Mouse (Mus musculus) kidney, embryonic 14.5 days (tissue): ENCODE measurements around the gene Lta. TPM values are rescaled to one million over a fixed set of nuclear protein-coding genes. Genes with fewer than 3 reads are reported as not detected.

Source experiments
- ATAC-seq: fragments of 200-750 bp; cut with Nextera tagmentation; 2 replicates; pipeline ENCODE4 v1.8.0; 2017; ENCODE audit warnings: moderate number of reproducible peaks, mild to moderate bottlenecking, moderate TSS enrichment, moderate library complexity; ENCODE audit not compliant: low FRiP score, low TSS enrichment
- H3K27ac ChIP-seq: fragments of 300-500 bp; sonication (generic); 2 replicates; pipeline ENCODE4 v1.5.1; 2014; ENCODE audit warnings: low read depth, mild to moderate bottlenecking, low read length, moderate library complexity, mixed read lengths
- H3K27me3 ChIP-seq: fragments of 300-500 bp; sonication (generic); 2 replicates; pipeline ENCODE4 v1.6.1; 2014; ENCODE audit warnings: mild to moderate bottlenecking, low read length; ENCODE audit not compliant: control insufficient read depth, insufficient read depth
- H3K36me3 ChIP-seq: fragments of 300-500 bp; sonication (generic); 2 replicates; pipeline ENCODE4 v1.6.1; 2014; ENCODE audit warnings: low read length, mixed read lengths; ENCODE audit not compliant: control insufficient read depth, insufficient read depth
- H3K4me1 ChIP-seq: fragments of 300-500 bp; sonication (generic); 2 replicates; pipeline ENCODE4 v1.6.1; 2014; ENCODE audit warnings: low read length, mixed read lengths; ENCODE audit not compliant: control insufficient read depth, insufficient read depth
- H3K4me2 ChIP-seq: fragments of 300-500 bp; sonication (generic); replicated peaks from 2 replicates; pipeline ENCODE4 v1.6.1; 2014; ENCODE audit warnings: low read depth, mild to moderate bottlenecking, low read length
- H3K4me3 ChIP-seq: fragments of 300-500 bp; sonication (generic); 2 replicates; pipeline ENCODE4 v1.5.1; 2014; ENCODE audit warnings: mild to moderate bottlenecking, low read length
- H3K9ac ChIP-seq: fragments of 300-500 bp; sonication (generic); 2 replicates; pipeline ENCODE4 v1.6.1; 2014; ENCODE audit warnings: low read depth, mild to moderate bottlenecking, low read length, moderate library complexity
- H3K9me3 ChIP-seq: fragments of 300-500 bp; sonication (generic); 2 replicates; pipeline ENCODE4 v1.6.1; 2016; ENCODE audit warnings: low read length; ENCODE audit not compliant: control insufficient read depth
- WGBS: fragments of 180-500 bp; shearing (Covaris S2); extraction: QIAGEN DNeasy Blood & Tissue Kit; methylation state at CpG from one replicate; pipeline ENCODE4 v1.1.7; 2014; 5-methylcytosine and 5-hydroxymethylcytosine counted together
- polyA plus RNA-seq: library from polyadenylated mRNA; unstranded; fragments of >200 nt; fragmentation: Nextera tagmentation; extraction: Ambion mirVana; gene quantifications from 2 replicates; pipeline ENCODE4 v1.2.1, GENCODE M21; 2014

Gene Lta
- polyA plus RNA-seq = 0.14 TPM in 1 of 2 replicates, not detected in the other

- 0 out of 2 replicates have a peak, but pooled peaks have one; percentile 6 for ATAC-seq
- Histone ChIP-seq H3K27ac (no peak within 1 kb of the TSS), H3K4me3 (no peak within 1 kb of the TSS), H3K9ac (no peak within 1 kb of the TSS), H3K4me2 (no peak within 1 kb of the TSS), H3K9me3 (no peaks in the 10 kb centered on the region), H3K36me3 (no peaks in the 10 kb centered on the region), H3K27me3 (peaks cover 17% of the 10 kb centered on the region; the same call in 1 of the 2 replicates), H3K4me1 (no peaks in the 10 kb centered on the region)
- 39% methylated on average over 20 of the region's 20 CpGs for WGBS
Observed at GRCm38 (mm10) chr17:35204494-35205379, at the start of gene Lta. Gene Lta, minus strand, starts transcription at chr17:35205351.

DNA sequence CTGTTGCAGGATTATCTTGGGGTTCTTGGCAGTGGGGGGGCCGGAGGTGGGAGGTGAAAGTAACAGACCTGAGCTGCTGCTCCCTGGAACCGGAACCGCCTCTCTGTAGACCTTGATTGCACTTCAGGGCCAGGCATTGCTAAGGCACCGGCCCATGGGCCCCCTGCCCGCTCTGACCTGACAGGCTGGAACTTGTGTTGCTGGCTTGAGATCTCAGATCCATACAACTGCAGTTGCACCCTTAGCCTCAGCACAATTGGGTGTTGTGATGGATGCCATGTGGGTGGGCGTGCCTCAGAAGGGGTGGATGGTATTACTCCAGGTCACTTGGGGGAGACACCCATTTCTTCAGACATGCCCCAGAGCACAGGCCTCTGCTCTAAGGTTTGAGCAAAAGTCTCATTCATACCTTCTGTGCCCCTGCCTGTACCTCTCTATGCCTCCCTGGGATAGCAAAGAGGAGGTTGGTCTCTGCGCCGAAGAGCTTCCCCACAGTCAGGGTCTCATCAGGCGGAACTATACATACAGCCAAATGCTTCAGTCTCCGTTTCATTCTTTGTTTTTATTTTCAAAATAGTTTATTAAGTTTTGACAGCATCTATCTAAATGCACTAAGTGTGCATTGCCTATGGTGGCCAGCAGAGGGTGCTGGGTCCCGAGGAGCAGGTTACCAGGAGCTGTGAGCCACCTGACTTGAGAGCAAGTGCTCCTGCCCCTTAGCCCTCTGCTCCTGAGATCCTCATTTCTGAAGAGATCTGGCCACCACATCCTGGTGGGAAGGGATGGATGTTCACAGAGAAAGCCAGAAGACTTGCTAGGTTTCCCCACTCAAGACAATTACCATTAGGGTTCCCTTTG is 49.3 kb upstream of the Lta start:
- no peaks in the 10 kb centered on the region for H3K27me3 ChIP-seq
- 56% methylated on average over 11 of the region's 11 CpGs for WGBS
- H3K9ac ChIP-seq = no peak overlapping the region
- ATAC-seq = peak; percentile 34
- H3K36me3 ChIP-seq = peaks cover 47% of the 10 kb centered on the region
- no peak overlapping the region for H3K27ac ChIP-seq
- no peaks in the 10 kb centered on the region for H3K4me1 ChIP-seq
- H3K4me3 ChIP-seq = no peak overlapping the region
- H3K9me3 ChIP-seq = no peaks in the 10 kb centered on the region
- H3K4me2 ChIP-seq = no peak overlapping the region

GRCm38 (mm10) chr17:35253293-35254093 is 48.3 kb upstream of the Lta start:
- ATAC-seq = 0 out of 2 replicates have a peak, but pooled peaks have one; percentile 0
- no peak overlapping the region for H3K27ac ChIP-seq
- H3K9ac ChIP-seq = no peak overlapping the region
- H3K36me3 ChIP-seq = peaks cover 57% of the 10 kb centered on the region
- no peak overlapping the region for H3K4me2 ChIP-seq
- H3K4me3 ChIP-seq = no peak overlapping the region
- no peaks in the 10 kb centered on the region for H3K9me3 ChIP-seq
- no peaks in the 10 kb centered on the region for H3K27me3 ChIP-seq
- WGBS = 85% methylated on average over 32 of the region's 32 CpGs
- H3K4me1 ChIP-seq = peaks cover 3% of the 10 kb centered on the region; the same call in 1 of the 2 replicates

DNA sequence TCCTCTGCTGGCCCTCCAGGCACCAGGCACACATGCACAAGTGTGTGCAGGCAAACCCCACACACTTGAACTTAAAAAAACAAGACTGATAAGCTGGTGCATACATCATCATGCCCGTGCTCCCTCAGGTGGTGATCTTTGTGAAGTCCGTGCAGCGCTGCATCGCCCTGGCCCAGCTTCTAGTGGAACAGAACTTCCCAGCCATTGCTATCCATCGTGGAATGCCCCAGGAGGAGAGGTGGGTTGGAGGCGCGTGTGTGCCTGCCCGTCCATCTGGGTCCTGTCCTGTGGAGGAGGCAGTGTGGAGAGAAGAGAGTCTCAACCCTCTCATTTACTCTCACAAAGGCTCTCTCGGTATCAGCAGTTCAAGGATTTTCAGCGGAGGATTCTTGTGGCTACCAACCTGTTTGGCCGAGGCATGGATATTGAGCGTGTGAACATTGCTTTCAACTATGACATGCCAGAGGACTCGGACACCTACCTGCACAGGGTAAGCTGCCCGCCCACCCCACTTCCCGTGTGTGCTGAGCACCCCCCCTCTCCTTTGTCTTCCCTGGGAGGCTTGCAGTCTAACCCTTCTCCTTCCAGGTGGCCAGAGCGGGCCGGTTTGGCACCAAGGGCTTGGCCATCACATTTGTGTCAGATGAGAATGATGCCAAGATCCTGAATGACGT is 47.6 kb upstream of the Lta start:
- no peak overlapping the region for H3K4me2 ChIP-seq
- WGBS = 83% methylated on average over 18 of the region's 18 CpGs
- no peak for ATAC-seq
- H3K9me3 ChIP-seq = no peaks in the 10 kb centered on the region
- H3K4me1 ChIP-seq = peaks cover 5% of the 10 kb centered on the region; the same call in 1 of the 2 replicates
- peaks cover 64% of the 10 kb centered on the region for H3K36me3 ChIP-seq
- H3K27ac ChIP-seq = no peak overlapping the region
- H3K9ac ChIP-seq = no peak overlapping the region
- no peaks in the 10 kb centered on the region for H3K27me3 ChIP-seq
- H3K4me3 ChIP-seq = no peak overlapping the region

- H3K27me3 ChIP-seq = no peaks in the 10 kb centered on the region
- peaks cover 72% of the 10 kb centered on the region for H3K36me3 ChIP-seq
- H3K4me3 ChIP-seq = no peak overlapping the region
- H3K4me1 ChIP-seq = peaks cover 11% of the 10 kb centered on the region; the same call in 1 of the 2 replicates
- no peak overlapping the region for H3K4me2 ChIP-seq
- 83% methylated on average over 5 of the region's 5 CpGs for WGBS
- H3K9ac ChIP-seq = no peak overlapping the region
- no peak overlapping the region for H3K27ac ChIP-seq
- H3K9me3 ChIP-seq = no peaks in the 10 kb centered on the region
- no peak for ATAC-seq
Observed at GRCm38 (mm10) chr17:35251981-35252380, 46.8 kb upstream of the Lta start.

DNA sequence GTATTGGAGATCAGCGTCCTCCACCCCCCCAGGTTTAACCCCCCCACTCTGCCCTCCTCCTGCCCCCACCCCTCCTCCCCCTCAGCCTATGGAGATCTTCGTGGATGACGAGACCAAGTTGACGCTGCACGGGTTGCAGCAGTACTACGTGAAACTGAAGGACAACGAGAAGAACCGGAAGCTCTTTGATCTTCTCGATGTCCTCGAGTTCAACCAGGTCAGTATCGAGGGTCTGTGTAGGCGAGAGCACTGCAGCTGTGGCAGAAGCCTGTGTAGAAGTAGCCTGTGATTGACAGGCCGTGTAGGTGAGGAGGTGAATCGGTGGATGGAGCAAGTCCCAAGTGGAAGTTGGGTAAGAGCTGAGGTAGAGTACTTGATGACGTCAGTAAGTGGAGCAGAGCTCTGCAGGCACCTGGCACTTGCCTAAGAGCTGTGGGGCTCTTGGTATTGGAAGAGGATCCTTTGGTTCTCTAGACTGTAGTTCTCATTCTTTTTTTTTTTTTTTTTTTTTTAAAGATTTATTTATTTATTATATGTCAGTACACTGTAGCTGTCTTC is 46.1 kb upstream of the Lta start:
- no peak overlapping the region for H3K4me2 ChIP-seq
- H3K4me1 ChIP-seq = peaks cover 11% of the 10 kb centered on the region; the same call in 1 of the 2 replicates
- WGBS = 84% methylated on average over 15 of the region's 15 CpGs
- H3K27ac ChIP-seq = no peak overlapping the region
- peaks cover 79% of the 10 kb centered on the region for H3K36me3 ChIP-seq
- no peaks in the 10 kb centered on the region for H3K27me3 ChIP-seq
- no peak for ATAC-seq
- no peak overlapping the region for H3K4me3 ChIP-seq
- no peak overlapping the region for H3K9ac ChIP-seq
- no peaks in the 10 kb centered on the region for H3K9me3 ChIP-seq

DNA sequence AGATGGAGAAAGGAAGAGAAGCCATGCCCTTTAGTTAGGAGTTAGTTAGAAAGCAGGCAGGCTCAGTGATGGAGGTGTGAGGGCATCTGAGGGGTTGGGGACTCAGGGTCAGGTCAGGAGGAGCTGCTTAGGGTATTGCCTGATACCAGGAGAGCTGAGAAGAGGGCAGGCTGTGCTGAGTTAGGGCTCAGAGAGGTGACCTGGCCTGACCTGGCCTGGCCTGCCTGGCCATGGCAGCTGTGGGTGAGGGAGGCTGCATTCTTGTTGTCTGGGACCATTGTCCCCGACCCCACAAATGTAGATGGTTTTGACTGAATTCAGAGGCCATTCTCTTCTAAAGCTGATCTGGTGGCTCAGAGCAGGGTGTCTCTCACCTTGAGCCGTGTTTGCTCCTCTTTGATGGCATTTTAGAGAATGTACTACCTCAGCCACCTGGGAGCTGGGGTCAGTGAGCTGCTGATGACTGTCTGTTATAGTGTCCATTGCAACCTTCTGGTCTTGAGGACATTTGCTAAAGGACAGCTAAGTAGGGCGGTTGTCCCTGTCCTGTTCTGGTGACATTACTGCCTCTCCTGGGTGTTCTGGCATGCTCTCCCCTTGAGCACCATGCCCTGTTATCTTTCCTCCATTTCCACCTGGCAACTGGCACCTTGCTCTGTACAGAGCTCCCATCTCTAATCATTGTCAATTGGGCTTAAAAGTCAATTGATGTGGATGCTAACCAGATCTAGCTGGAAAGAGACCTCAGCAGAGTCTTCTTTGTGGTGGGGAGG is 45.4 kb upstream of the Lta start:
- no peak overlapping the region for H3K4me2 ChIP-seq
- H3K36me3 ChIP-seq = peaks cover 86% of the 10 kb centered on the region
- H3K4me1 ChIP-seq = peaks cover 15% of the 10 kb centered on the region; the same call in 1 of the 2 replicates
- 88% methylated on average over 3 of the region's 3 CpGs for WGBS
- H3K27ac ChIP-seq = no peak overlapping the region
- ATAC-seq = no peak
- H3K27me3 ChIP-seq = no peaks in the 10 kb centered on the region
- H3K4me3 ChIP-seq = no peak overlapping the region
- no peak overlapping the region for H3K9ac ChIP-seq
- no peaks in the 10 kb centered on the region for H3K9me3 ChIP-seq
